Mouse (Mus musculus) megakaryocyte, embryonic 14.5 days (primary cell): ENCODE results near the gene Abhd2.

Source experiments
- FLI1 ChIP-seq: IDR thresholded peaks from 2 replicates; pipeline ENCODE4 v1.6.1; 2012; ENCODE audit warnings: low read length, inconsistent platforms, mixed read lengths
- GATA1 ChIP-seq: IDR thresholded peaks from 3 replicates; pipeline ENCODE4 v1.6.1; 2012; ENCODE audit warnings: mixed read lengths, low read length, inconsistent platforms, borderline replicate concordance

- TF ChIP-seq GATA1 (no peak), FLI1 (no peak)
Observed at GRCm38 (mm10) chr7:79255350-79255749, 17.6 kb upstream of the Abhd2 start.
